Mouse (Mus musculus) cerebellum, adult 11-12 months (tissue): Measurements from ENCODE around the gene Aktip.

Experiments
- DNase-seq: peaks from one replicate; pipeline ENCODE4 v3.0.0; 2022

Gene Aktip

GRCm38 (mm10) chr8:91118131-91118530 is 81.6 kb downstream of the Aktip start:
- DNase-seq = no peak

GRCm38 (mm10) chr8:91117537-91117936 is 82.2 kb downstream of the Aktip start:
- no peak for DNase-seq

GRCm38 (mm10) chr8:91114910-91115309 is 84.9 kb downstream of the Aktip start:
- no peak for DNase-seq

GRCm38 (mm10) chr8:91114428-91114827 is 85.3 kb downstream of the Aktip start:
- DNase-seq = no peak

- no peak for DNase-seq
Observed at GRCm38 (mm10) chr8:91111868-91112477, 87.8 kb downstream of the Aktip start.

GRCm38 (mm10) chr8:91106271-91106670 is 93.5 kb downstream of the Aktip start:
- no peak for DNase-seq

- DNase-seq = no peak
Observed at GRCm38 (mm10) chr8:91098106-91098505, 101.7 kb downstream of the Aktip start.

GRCm38 (mm10) chr8:91094135-91094534 is 105.6 kb downstream of the Aktip start:
- no peak for DNase-seq

- DNase-seq = no peak
Observed at GRCm38 (mm10) chr8:91089601-91090000, 110.2 kb downstream of the Aktip start.

- no peak for DNase-seq
Observed at GRCm38 (mm10) chr8:91088452-91088851, 111.3 kb downstream of the Aktip start.

GRCm38 (mm10) chr8:91082428-91082827 is 117.3 kb downstream of the Aktip start:
- no peak for DNase-seq

GRCm38 (mm10) chr8:91081911-91082310 is 117.9 kb downstream of the Aktip start:
- DNase-seq = no peak

- no peak for DNase-seq
Observed at GRCm38 (mm10) chr8:91079678-91080077, 120.1 kb downstream of the Aktip start.

GRCm38 (mm10) chr8:91077077-91077867 is 122.5 kb downstream of the Aktip start:
- DNase-seq = no peak

GRCm38 (mm10) chr8:91070275-91070859 is 129.4 kb downstream of the Aktip start:
- peak; percentile 75 for DNase-seq

GRCm38 (mm10) chr8:91069834-91070233 is 129.9 kb downstream of the Aktip start, which contains the start of gene Rbl2:
Gene Rbl2, plus strand, starts transcription at chr8:91070057.
- DNase-seq = peak; percentile 93

GRCm38 (mm10) chr8:91069407-91069806 is 130.4 kb downstream of the Aktip start:
- DNase-seq = peak; percentile 18

- DNase-seq = no peak
Observed at GRCm38 (mm10) chr8:91065179-91065578, 134.6 kb downstream of the Aktip start.
